Mouse (Mus musculus): ENCODE results near the gene Hmg20b. TPM values are rescaled to one million over a fixed set of nuclear protein-coding genes. Genes with fewer than 3 reads are reported as not detected.

The Hmg20b gene
- polyA plus RNA-seq, 1 experiment, result 51.8 TPM

GRCm38 (mm10) chr10:81356352-81356990, 6.2 kb upstream of the Hmg20b start:
- Histone ChIP-seq H3K9me3 (replicated peaks; ENCODE audit: control insufficient read depth, insufficient read depth, low read length, poor library complexity, severe bottlenecking) (no peaks in the 10 kb centered on the region), H3K36me3 (ENCODE audit: control insufficient read depth, insufficient read depth, low read length, poor library complexity, severe bottlenecking) (no peaks in the 10 kb centered on the region), H3K4me1 (ENCODE audit: control insufficient read depth, insufficient read depth, low read length) (peaks cover 6% of the 10 kb centered on the region), H3K27ac (ENCODE audit: insufficient read depth, low read length) (peak overlapping the region; percentile 81), H3K9ac (ENCODE audit: low read depth, poor library complexity, severe bottlenecking) (peak overlapping the region; percentile 51), H3K27me3 (ENCODE audit: control insufficient read depth, insufficient read depth, low read length, poor library complexity, severe bottlenecking) (no peaks in the 10 kb centered on the region), H3K4me3 (ENCODE audit: low read depth, low read length) (peak overlapping the region; percentile 38; the same call in 1 of the 2 replicates)
- TF ChIP-seq POLR2A (IDR thresholded peaks at IDR 0.05; ENCODE audit: insufficient read depth, low read length) (no peak), CTCF (IDR thresholded peaks at IDR 0.05; ENCODE audit: low read depth, low read length) (no peak), EP300 (IDR thresholded peaks at IDR 0.05; ENCODE audit: insufficient read depth, low read depth, low read length) (no peak)

- Histone ChIP-seq H3K9me3 (replicated peaks; ENCODE audit: control insufficient read depth, insufficient read depth, low read length, poor library complexity, severe bottlenecking) (no peaks in the 10 kb centered on the region), H3K36me3 (ENCODE audit: control insufficient read depth, insufficient read depth, low read length, poor library complexity, severe bottlenecking) (no peaks in the 10 kb centered on the region), H3K4me1 (ENCODE audit: control insufficient read depth, insufficient read depth, low read length) (peaks cover 2% of the 10 kb centered on the region), H3K27me3 (ENCODE audit: control insufficient read depth, insufficient read depth, low read length, poor library complexity, severe bottlenecking) (no peaks in the 10 kb centered on the region), H3K4me3 (ENCODE audit: low read depth, low read length) (no peak overlapping the region), H3K9ac (ENCODE audit: low read depth, poor library complexity, severe bottlenecking) (0 out of 2 replicates have a peak overlapping the region, but pooled peaks have one; percentile 51), H3K27ac (ENCODE audit: insufficient read depth, low read length) (peak overlapping the region; percentile 81)
- TF ChIP-seq POLR2A (IDR thresholded peaks at IDR 0.05; ENCODE audit: insufficient read depth, low read length) (no peak), EP300 (IDR thresholded peaks at IDR 0.05; ENCODE audit: insufficient read depth, low read depth, low read length) (no peak), CTCF (IDR thresholded peaks at IDR 0.05; ENCODE audit: low read depth, low read length) (no peak)
These were observed 5.3 kb upstream of the Hmg20b start for GRCm38 (mm10) chr10:81355533-81355932.

GRCm38 (mm10) chr10:81354738-81355477, 4.6 kb upstream of the Hmg20b start:
- Histone ChIP-seq H3K27ac (ENCODE audit: insufficient read depth, low read length) (peak overlapping the region; percentile 93), H3K9ac (ENCODE audit: low read depth, poor library complexity, severe bottlenecking) (0 out of 2 replicates have a peak overlapping the region, but pooled peaks have one; percentile 51), H3K36me3 (ENCODE audit: control insufficient read depth, insufficient read depth, low read length, poor library complexity, severe bottlenecking) (no peaks in the 10 kb centered on the region), H3K9me3 (replicated peaks; ENCODE audit: control insufficient read depth, insufficient read depth, low read length, poor library complexity, severe bottlenecking) (no peaks in the 10 kb centered on the region), H3K4me3 (ENCODE audit: low read depth, low read length) (no peak overlapping the region), H3K27me3 (ENCODE audit: control insufficient read depth, insufficient read depth, low read length, poor library complexity, severe bottlenecking) (no peaks in the 10 kb centered on the region), H3K4me1 (ENCODE audit: control insufficient read depth, insufficient read depth, low read length) (peaks cover 1% of the 10 kb centered on the region)
- TF ChIP-seq POLR2A (IDR thresholded peaks at IDR 0.05; ENCODE audit: insufficient read depth, low read length) (no peak), EP300 (IDR thresholded peaks at IDR 0.05; ENCODE audit: insufficient read depth, low read depth, low read length) (peak; percentile 60; the same call in 1 of the 2 replicates)

GRCm38 (mm10) chr10:81351678-81352291, 1.5 kb upstream of the Hmg20b start:
- peak overlapping the region; percentile 81 for H3K9ac ChIP-seq (ENCODE audit: low read depth, poor library complexity, severe bottlenecking)
- H3K36me3 ChIP-seq (ENCODE audit: control insufficient read depth, insufficient read depth, low read length, poor library complexity, severe bottlenecking), result 0 out of 2 replicates have a peak, but pooled peaks cover 3% of the 10 kb centered on the region
- peak overlapping the region; percentile 80 for H3K4me3 ChIP-seq (ENCODE audit: low read depth, low read length)
- H3K4me1 ChIP-seq (ENCODE audit: control insufficient read depth, insufficient read depth, low read length), result peaks cover 4% of the 10 kb centered on the region
- H3K27ac ChIP-seq (ENCODE audit: insufficient read depth, low read length), result peak overlapping the region; percentile 88
- H3K27me3 ChIP-seq (ENCODE audit: control insufficient read depth, insufficient read depth, low read length, poor library complexity, severe bottlenecking), result no peaks in the 10 kb centered on the region
- H3K9me3 ChIP-seq (replicated peaks; ENCODE audit: control insufficient read depth, insufficient read depth, low read length, poor library complexity, severe bottlenecking), result no peaks in the 10 kb centered on the region
- no peak for TF ChIP-seq CTCF (IDR thresholded peaks at IDR 0.05; ENCODE audit: low read depth, low read length)
- peak; percentile 29 for TF ChIP-seq POLR2A (IDR thresholded peaks at IDR 0.05; ENCODE audit: insufficient read depth, low read length)
- TF ChIP-seq EP300 (IDR thresholded peaks at IDR 0.05; ENCODE audit: insufficient read depth, low read depth, low read length), result 0 out of 2 replicates have a peak, but pooled peaks have one; percentile 12

- Histone ChIP-seq H3K4me1 (ENCODE audit: control insufficient read depth, insufficient read depth, low read length) (peaks cover 2% of the 10 kb centered on the region), H3K36me3 (ENCODE audit: control insufficient read depth, insufficient read depth, low read length, poor library complexity, severe bottlenecking) (0 out of 2 replicates have a peak, but pooled peaks cover 3% of the 10 kb centered on the region), H3K4me3 (ENCODE audit: low read depth, low read length) (peak overlapping the region; percentile 74), H3K27me3 (ENCODE audit: control insufficient read depth, insufficient read depth, low read length, poor library complexity, severe bottlenecking) (no peaks in the 10 kb centered on the region), H3K9me3 (replicated peaks; ENCODE audit: control insufficient read depth, insufficient read depth, low read length, poor library complexity, severe bottlenecking) (no peaks in the 10 kb centered on the region), H3K27ac (ENCODE audit: insufficient read depth, low read length) (peak overlapping the region; percentile 15), H3K9ac (ENCODE audit: low read depth, poor library complexity, severe bottlenecking) (peak overlapping the region; percentile 88)
- TF ChIP-seq EP300 (IDR thresholded peaks at IDR 0.05; ENCODE audit: insufficient read depth, low read depth, low read length) (no peak), CTCF (IDR thresholded peaks at IDR 0.05; ENCODE audit: low read depth, low read length) (no peak), POLR2A (IDR thresholded peaks at IDR 0.05; ENCODE audit: insufficient read depth, low read length) (no peak)
These were observed 324 bp downstream of the Hmg20b start for GRCm38 (mm10) chr10:81349961-81350350.

All from ES-Bruce4 (cell line).